Mouse (Mus musculus) CH12.LX (cell line): ENCODE measurements around the gene Ell. TPM values are rescaled to one million over a fixed set of nuclear protein-coding genes. Genes with fewer than 3 reads are reported as not detected.
A peak's percentile ranks its signal among the peaks of the same experiment; 100 is the strongest.

ENCODE experiments used
- DNase-seq: peaks from one replicate; pipeline ENCODE4 v3.0.0-alpha.2; 2013; ENCODE audit errors: extremely low read depth
- H3K27ac ChIP-seq: 2 replicates; pipeline ENCODE4 v1.5.1; 2012; ENCODE audit warnings: low read depth, mild to moderate bottlenecking, control low read depth, moderate library complexity; ENCODE audit not compliant: insufficient read depth
- H3K27me3 ChIP-seq: replicated peaks from 2 replicates; pipeline ENCODE3; 2012; ENCODE audit warnings: inconsistent platforms
- H3K36me3 ChIP-seq, 2 experiments: replicated peaks in 1 of 2; 2 replicates each; pipeline versions ENCODE3 to v1.6.1; 2012; ENCODE audit warnings: inconsistent platforms in 1 of 2, low read length in 1 of 2, mild to moderate bottlenecking in 1 of 2, mixed read lengths in 1 of 2, moderate library complexity in 1 of 2; ENCODE audit not compliant: control insufficient read depth in 1 of 2, insufficient read depth in 1 of 2
- H3K4me1 ChIP-seq, 2 experiments: 2 replicates each; pipeline ENCODE4 v1.6.1; 2012; ENCODE audit warnings: inconsistent platforms in 1 of 2, moderate library complexity in 1 of 2; ENCODE audit not compliant: insufficient read depth in 2 of 2, control insufficient read depth in 1 of 2
- H3K4me2 ChIP-seq: 2 replicates; pipeline ENCODE4 v1.6.1; 2012; ENCODE audit warnings: low read depth, mild to moderate bottlenecking, control low read depth; ENCODE audit not compliant: poor library complexity, insufficient read depth, severe bottlenecking
- H3K4me3 ChIP-seq, 3 experiments: fragments of 150-350 bp in 1 of 3; sonication (generic) in 1 of 3; replicated peaks in 1 of 3; 2 replicates each; pipeline versions ENCODE3 to v1.5.1; 2011 to 2012; ENCODE audit warnings: low read depth in 2 of 3, low read length in 2 of 3, mild to moderate bottlenecking in 2 of 3, moderate library complexity in 2 of 3, control low read depth in 1 of 3, improper control_type of control experiment in 1 of 3, inconsistent platforms in 1 of 3, mixed read lengths in 1 of 3; ENCODE audit not compliant: poor library complexity in 1 of 3
- H3K79me2 ChIP-seq: replicated peaks from 2 replicates; pipeline ENCODE4 v1.6.1; 2012; ENCODE audit warnings: mild to moderate bottlenecking, moderate library complexity; ENCODE audit not compliant: control insufficient read depth, poor library complexity, insufficient read depth, severe bottlenecking; ENCODE audit errors: extremely low read depth
- H3K9ac ChIP-seq: 2 replicates; pipeline ENCODE4 v1.6.1; 2012; ENCODE audit warnings: low read depth, mild to moderate bottlenecking, control low read depth, moderate library complexity; ENCODE audit not compliant: insufficient read depth
- H3K9me3 ChIP-seq: replicated peaks from 2 replicates; pipeline ENCODE3; 2012; ENCODE audit warnings: low read length, inconsistent platforms, mixed read lengths
- BHLHE40 ChIP-seq: IDR thresholded peaks from 2 replicates; pipeline ENCODE4 v1.6.1; 2011; ENCODE audit warnings: mild to moderate bottlenecking, low read depth, low read length, improper control_type of control experiment
- CHD2 ChIP-seq: IDR thresholded peaks from 2 replicates; pipeline ENCODE4 v1.6.1; 2011; ENCODE audit warnings: low read length, improper control_type of control experiment
- CTCF ChIP-seq, 2 experiments: IDR thresholded peaks in 1 of 2; conservative IDR thresholded peaks in 1 of 2; 2 replicates each; pipeline ENCODE4 v1.5.1; 2011 to 2012; ENCODE audit warnings: low read depth in 2 of 2, low read length in 2 of 2, improper control_type of control experiment in 1 of 2, inconsistent platforms in 1 of 2, mild to moderate bottlenecking in 1 of 2, moderate library complexity in 1 of 2
- E2F4 ChIP-seq: IDR thresholded peaks from 2 replicates; pipeline ENCODE4 v1.6.1; 2011; ENCODE audit warnings: low read depth, low read length, improper control_type of control experiment; ENCODE audit not compliant: insufficient replicate concordance
- ELF1 ChIP-seq: IDR thresholded peaks from 2 replicates; pipeline ENCODE4 v1.6.1; 2014; ENCODE audit warnings: low read depth, mild to moderate bottlenecking, inconsistent platforms, low read length, improper control_type of control experiment
- EP300 ChIP-seq: IDR thresholded peaks from 2 replicates; pipeline ENCODE4 v1.6.1; 2011; ENCODE audit warnings: low read length, improper control_type of control experiment
- ETS1 ChIP-seq: conservative IDR thresholded peaks from 2 replicates; pipeline ENCODE4 v1.6.1; 2012; ENCODE audit warnings: low read depth, mild to moderate bottlenecking, inconsistent platforms, low read length, improper control_type of control experiment, moderate library complexity
- IRF4 ChIP-seq: IDR thresholded peaks from 2 replicates; pipeline ENCODE4 v1.6.1; 2014; ENCODE audit warnings: low read depth, mild to moderate bottlenecking, inconsistent platforms, low read length, improper control_type of control experiment
- JUN ChIP-seq: IDR thresholded peaks from 2 replicates; pipeline ENCODE4 v1.6.1; 2011; ENCODE audit warnings: low read depth, mild to moderate bottlenecking, low read length, improper control_type of control experiment, moderate library complexity; ENCODE audit not compliant: insufficient read depth
- JUND ChIP-seq: conservative IDR thresholded peaks from 2 replicates; pipeline ENCODE4 v1.6.1; 2011; ENCODE audit warnings: low read depth, low read length, improper control_type of control experiment
- MAX ChIP-seq: IDR thresholded peaks from 2 replicates; pipeline ENCODE4 v1.6.1; 2011; ENCODE audit warnings: low read length, improper control_type of control experiment
- MAZ ChIP-seq: IDR thresholded peaks from 2 replicates; pipeline ENCODE4 v1.6.1; 2012; ENCODE audit warnings: low read depth, mild to moderate bottlenecking, inconsistent platforms, low read length, improper control_type of control experiment, moderate library complexity
- MEF2A ChIP-seq: IDR thresholded peaks from 2 replicates; pipeline ENCODE4 v1.6.1; 2014; ENCODE audit warnings: low read depth, mild to moderate bottlenecking, inconsistent platforms, low read length, improper control_type of control experiment, borderline replicate concordance
- MXI1 ChIP-seq: IDR thresholded peaks from 2 replicates; pipeline ENCODE4 v1.6.1; 2011; ENCODE audit warnings: mild to moderate bottlenecking, low read depth, low read length, improper control_type of control experiment
- NELFE ChIP-seq: IDR thresholded peaks from 2 replicates; pipeline ENCODE4 v1.6.1; 2011; ENCODE audit warnings: low read depth, low read length, improper control_type of control experiment
- NRF1 ChIP-seq: IDR thresholded peaks from 2 replicates; pipeline ENCODE4 v1.6.1; 2014; ENCODE audit warnings: low read depth, mild to moderate bottlenecking, inconsistent platforms, low read length, improper control_type of control experiment, moderate library complexity
- POLR2A ChIP-seq: IDR thresholded peaks from 2 replicates; pipeline ENCODE4 v1.6.1; 2011; ENCODE audit warnings: low read depth, mild to moderate bottlenecking, improper control_type of control experiment, low read length
- RCOR1 ChIP-seq: conservative IDR thresholded peaks from 2 replicates; pipeline ENCODE4 v1.6.1; 2012; ENCODE audit warnings: low read depth, mild to moderate bottlenecking, inconsistent platforms, low read length, improper control_type of control experiment
- SIN3A ChIP-seq: IDR thresholded peaks from 2 replicates; pipeline ENCODE4 v1.6.1; 2012; ENCODE audit warnings: low read length, improper control_type of control experiment, inconsistent platforms
- TBP ChIP-seq: conservative IDR thresholded peaks from 2 replicates; pipeline ENCODE4 v1.6.1; 2011; ENCODE audit warnings: low read depth, low read length, improper control_type of control experiment
- TCF12 ChIP-seq: IDR thresholded peaks from 2 replicates; pipeline ENCODE4 v1.6.1; 2014; ENCODE audit warnings: low read depth, mild to moderate bottlenecking, inconsistent platforms, low read length, improper control_type of control experiment
- UBTF ChIP-seq: IDR thresholded peaks from 2 replicates; pipeline ENCODE4 v1.6.1; 2012; ENCODE audit warnings: low read depth, mild to moderate bottlenecking, inconsistent platforms, low read length, improper control_type of control experiment, moderate library complexity
- USF1 ChIP-seq: IDR thresholded peaks from 2 replicates; pipeline ENCODE4 v1.6.1; 2014; ENCODE audit warnings: low read depth, mild to moderate bottlenecking, inconsistent platforms, low read length, improper control_type of control experiment
- ZC3H11A ChIP-seq: IDR thresholded peaks from 2 replicates; pipeline ENCODE4 v1.6.1; 2012; ENCODE audit warnings: low read depth, mild to moderate bottlenecking, inconsistent platforms, low read length, improper control_type of control experiment
- ZMIZ1 ChIP-seq: IDR thresholded peaks from 2 replicates; pipeline ENCODE4 v1.6.1; 2012; ENCODE audit warnings: low read depth, mild to moderate bottlenecking, inconsistent platforms, low read length, improper control_type of control experiment
- dilution Hi-C: fragments of 300-500 bp; cut with MboI; formaldehyde crosslinking; loops from 2 replicates; pipeline ENCODE4 v1.14.3; 2020; ENCODE audit warnings: low sequenced_read_pairs; ENCODE audit not compliant: extremely low pct_unique_long_range_greater_than_20kb, extremely low pct_ligation_motif_present
- in situ Hi-C: fragments of 300-500 bp; cut with MboI; formaldehyde crosslinking; loops from 3 replicates; pipeline ENCODE4 v1.14.3; 2019; ENCODE audit warnings: low sequenced_read_pairs, low pct_ligation_motif_present, low pct_unique_long_range_greater_than_20kb, mixed read lengths
- polyA plus RNA-seq: library from polyadenylated mRNA; unstranded; fragments of >175 nt; gene quantifications from 2 replicates; pipeline ENCODE4 v1.2.1, GENCODE M21; 2012; ENCODE audit warnings: low read depth; ENCODE audit not compliant: insufficient read length
- total RNA-seq, 2 experiments: library from RNA; depleted of rRNA; stranded (reverse); fragments of 300-350 nt in 1 of 2; fragments of >200 nt in 1 of 2; gene quantifications; 2 replicates each; pipeline ENCODE4 v1.2.3; 2012 to 2014

The Ell gene
- total and polyA plus RNA-seq, 3 experiments, result 6.5 to 17.9 (median 9.8) TPM

GRCm38 (mm10) chr8:70609368-70609848 lies 70.2 kb downstream of the Ell start:
- dilution Hi-C loops, result no loop called here
- H3K79me2 ChIP-seq, result peaks cover 9% of the 10 kb centered on the region; the same call in 1 of the 2 replicates
- DNase-seq, result peak; percentile 78
- peaks cover 3 to 18% of the 10 kb centered on the region in 2 experiments for H3K36me3 ChIP-seq
- no peak for TF ChIP-seq ZC3H11A
- TF ChIP-seq MEF2A, result 0 out of 2 replicates have a peak, but pooled peaks have one; percentile 37
- TF ChIP-seq IRF4, result 0 out of 2 replicates have a peak, but pooled peaks have one; percentile 39
- TF ChIP-seq NELFE, result peak; percentile 58
- no peak for TF ChIP-seq JUND
- peak; percentile 70; the same call in 1 of the 2 replicates for TF ChIP-seq ELF1
- 0 out of 2 replicates have a peak, but pooled peaks have one; percentile 25 for TF ChIP-seq UBTF
- peak; percentile 13; the same call in 1 of the 2 replicates for TF ChIP-seq BHLHE40
- TF ChIP-seq MAZ, result peak; percentile 70
- peak; percentile 56; the same call in 1 of the 2 replicates for TF ChIP-seq ETS1
- TF ChIP-seq ZMIZ1, result no peak
- TF ChIP-seq NRF1, result peak; percentile 50
- TF ChIP-seq CHD2, result peak; percentile 95
- peak; percentile 53; the same call in 1 of the 2 replicates for TF ChIP-seq POLR2A
- peak; percentile 69; the same call in 1 of the 2 replicates for TF ChIP-seq TCF12
- H3K27ac ChIP-seq, result peak overlapping the region; percentile 76
- H3K27me3 ChIP-seq, result no peaks in the 10 kb centered on the region
- H3K4me3 ChIP-seq, result peak overlapping the region; percentile 45 to 79 (median 60)
- H3K4me2 ChIP-seq, result peak overlapping the region; percentile 84
- peak overlapping the region; percentile 66 for H3K9ac ChIP-seq
- H3K9me3 ChIP-seq, result no peaks in the 10 kb centered on the region
- peaks cover 22 to 60% of the 10 kb centered on the region in 2 experiments for H3K4me1 ChIP-seq
- in situ Hi-C loops, result loop anchor here (10.0 kb wide), 1 partner anchor 65 kb away; no protein-coding TSS in a partner anchor

DNA sequence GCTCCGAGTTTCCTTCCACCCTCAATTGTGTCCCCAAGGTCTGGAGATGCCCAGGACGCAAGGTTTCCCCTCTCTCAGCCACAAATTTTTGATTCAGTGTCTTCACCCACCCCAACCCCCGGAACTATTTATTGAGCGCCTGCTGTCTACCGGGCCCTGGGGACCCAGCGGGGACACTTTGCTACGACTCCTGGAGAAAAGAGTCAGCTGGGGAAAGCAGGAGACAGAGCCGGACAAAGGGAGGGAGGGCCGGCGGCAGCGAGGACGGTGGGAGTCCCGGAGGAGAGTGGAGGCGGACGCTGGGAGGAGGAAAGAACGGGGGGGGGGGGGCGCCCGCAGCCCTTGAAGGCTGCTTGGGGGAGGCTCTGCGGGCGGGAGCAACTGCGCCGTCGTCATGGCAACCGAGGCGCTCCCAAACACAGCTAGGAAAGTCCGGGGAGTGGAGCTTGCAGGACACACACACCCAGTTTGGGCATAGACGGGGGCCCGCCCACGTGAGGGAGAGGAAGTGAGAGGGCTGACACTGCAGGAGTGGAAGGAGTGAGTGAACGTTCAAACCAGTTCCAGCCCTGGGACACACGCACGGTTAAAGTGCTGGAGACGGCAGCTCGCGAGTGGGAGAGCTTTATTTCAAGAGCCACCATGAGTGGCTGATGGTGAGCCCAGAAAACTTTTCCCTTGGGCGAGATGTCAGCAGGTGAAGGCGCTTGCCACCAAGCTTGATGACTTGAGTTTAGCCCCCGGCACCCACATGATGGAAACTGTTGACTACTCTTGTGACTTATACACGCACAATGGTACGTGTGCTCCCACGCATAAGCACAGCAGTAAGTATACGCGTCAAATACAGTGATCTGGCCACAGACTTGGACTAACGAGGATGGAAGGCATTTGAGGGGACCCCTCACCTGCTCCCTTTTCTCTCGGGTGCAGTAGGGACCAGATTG lies 70.9 kb downstream of the Ell start:
- Histone ChIP-seq H3K4me3 (peak overlapping the region; percentile 45 to 79 (median 60)), H3K79me2 (peaks cover 9% of the 10 kb centered on the region; the same call in 1 of the 2 replicates), H3K27ac (peak overlapping the region; percentile 90), H3K36me3 (peaks cover 0 to 11% of the 10 kb centered on the region in 2 experiments), H3K4me2 (peak overlapping the region; percentile 84), H3K27me3 (no peaks in the 10 kb centered on the region), H3K9ac (peak overlapping the region; percentile 66), H3K4me1 (peaks cover 19 to 65% of the 10 kb centered on the region in 2 experiments), H3K9me3 (no peaks in the 10 kb centered on the region)
- DNase-seq, result peak; percentile 93
- dilution Hi-C loops, result no loop called here
- in situ Hi-C loops, result loop anchor here (5.0 to 10.0 kb wide), 2 partner anchors 37 to 65 kb away; no protein-coding TSS in a partner anchor
- TF ChIP-seq POLR2A, result peak; percentile 60
- no peak for TF ChIP-seq CTCF (conservative IDR thresholded peaks at IDR 0.05 in 1 of 2, IDR thresholded peaks at IDR 0.05 in 1 of 2; ENCODE audit: low read depth in 2 of 2, low read length in 2 of 2)
- no peak for TF ChIP-seq JUN
- TF ChIP-seq E2F4, result no peak
- TF ChIP-seq MEF2A, result peak; percentile 66; the same call in 1 of the 2 replicates
- peak; percentile 87 for TF ChIP-seq ETS1
- TF ChIP-seq MAX, result peak; percentile 70
- TF ChIP-seq BHLHE40, result peak; percentile 99
- peak; percentile 74; the same call in 1 of the 2 replicates for TF ChIP-seq MAZ
- TF ChIP-seq USF1, result peak; percentile 53
- TF ChIP-seq IRF4, result peak; percentile 90
- peak; percentile 74; the same call in 1 of the 2 replicates for TF ChIP-seq SIN3A
- TF ChIP-seq RCOR1, result peak; percentile 56; the same call in 1 of the 2 replicates
- 0 out of 2 replicates have a peak, but pooled peaks have one; percentile 44 for TF ChIP-seq TBP
- peak; percentile 84 for TF ChIP-seq TCF12
- no peak for TF ChIP-seq CHD2
- TF ChIP-seq EP300, result peak; percentile 66
- peak; percentile 68; the same call in 1 of the 2 replicates for TF ChIP-seq ELF1
- no peak for TF ChIP-seq UBTF
- TF ChIP-seq MXI1, result peak; percentile 91
